Mouse (Mus musculus) lung, adult 2 months (tissue): ENCODE measurements around the gene Tead1.

Experiments used
- CTCF ChIP-seq: fragments of 200-500 bp; IDR thresholded peaks from 2 replicates; pipeline ENCODE4 v1.5.1; 2011; ENCODE audit warnings: mild to moderate bottlenecking, low read length, control low read depth; ENCODE audit not compliant: insufficient read depth
- POLR2A ChIP-seq: fragments of 200-500 bp; IDR thresholded peaks from 2 replicates; pipeline ENCODE4 v1.6.1; 2011; ENCODE audit warnings: low read depth, mild to moderate bottlenecking, control low read depth, low read length, borderline replicate concordance; ENCODE audit errors: extremely low read depth

DNA sequence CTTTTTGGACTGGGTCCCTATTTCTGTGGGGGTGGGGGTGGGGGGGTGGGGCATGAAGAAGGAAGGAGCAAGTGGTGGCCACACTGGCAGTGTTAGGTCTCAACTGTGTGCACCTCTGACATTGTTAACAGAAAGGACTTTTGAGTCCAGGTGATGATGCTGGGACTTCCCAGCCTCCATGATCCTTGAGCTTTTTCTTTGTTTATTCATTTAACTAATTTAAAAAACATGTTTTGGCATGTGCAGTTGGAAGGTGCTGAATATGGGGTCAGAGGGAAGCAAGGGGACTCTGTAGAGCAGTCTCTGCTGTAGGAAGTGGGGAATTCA is 149.5 kb downstream of the Tead1 start:
- TF ChIP-seq CTCF: no peak
- no peak for TF ChIP-seq POLR2A
